Mouse (Mus musculus) forebrain, postnatal 0 days (tissue): ENCODE results near the gene Shisa7. TPM values are rescaled to one million over a fixed set of nuclear protein-coding genes. Genes with fewer than 3 reads are reported as not detected.
"Not testable (repeated sequence)": the region's sequence is repeated elsewhere in the genome, so short reads cannot be mapped to it uniquely, and the experiment has no call there.

ENCODE experiments used
- ATAC-seq: fragments of 200-750 bp; cut with Nextera tagmentation; 2 replicates; pipeline ENCODE4 v1.8.0; 2017; ENCODE audit warnings: mild to moderate bottlenecking, moderate library complexity
- DNase-seq: peaks from one replicate; pipeline ENCODE4 v3.0.0-alpha.2; 2015
- H3K27ac ChIP-seq: fragments of 300-500 bp; sonication (generic); 2 replicates; pipeline ENCODE4 v1.5.1; 2014; ENCODE audit warnings: low read depth, mild to moderate bottlenecking, antibody characterized with exemption, low read length, moderate library complexity, mixed read lengths
- H3K27me3 ChIP-seq: fragments of 300-500 bp; sonication (generic); 2 replicates; pipeline ENCODE4 v1.6.1; 2014; ENCODE audit warnings: mild to moderate bottlenecking, low read length, mixed read lengths; ENCODE audit not compliant: insufficient read depth
- H3K36me3 ChIP-seq: fragments of 300-500 bp; sonication (generic); 2 replicates; pipeline ENCODE4 v1.6.1; 2014; ENCODE audit warnings: mild to moderate bottlenecking, moderate library complexity; ENCODE audit not compliant: insufficient read depth
- H3K4me1 ChIP-seq: fragments of 300-500 bp; sonication (generic); 2 replicates; pipeline ENCODE4 v1.6.1; 2014; ENCODE audit warnings: antibody characterized with exemption; ENCODE audit not compliant: insufficient read depth
- H3K4me2 ChIP-seq: fragments of 300-500 bp; sonication (generic); 2 replicates; pipeline ENCODE4 v1.6.1; 2014; ENCODE audit warnings: low read depth, mild to moderate bottlenecking, moderate library complexity
- H3K4me3 ChIP-seq: fragments of 300-500 bp; sonication (generic); 2 replicates; pipeline ENCODE4 v1.5.1; 2014; ENCODE audit warnings: low read depth, low read length, mixed read lengths
- H3K9ac ChIP-seq: fragments of 300-500 bp; sonication (generic); 2 replicates; pipeline ENCODE4 v1.6.1; 2014; ENCODE audit warnings: mild to moderate bottlenecking
- H3K9me3 ChIP-seq: fragments of 300-500 bp; sonication (generic); 2 replicates; pipeline ENCODE4 v1.6.1; 2016; ENCODE audit warnings: low read length
- CTCF ChIP-seq: sonication (generic); IDR thresholded peaks from 2 replicates; pipeline ENCODE4 v1.5.1; 2016; ENCODE audit warnings: antibody characterized with exemption, control low read depth, low read depth
- WGBS: fragments of 180-500 bp; shearing (Covaris S2); extraction: QIAGEN DNeasy Blood & Tissue Kit; methylation state at CpG from one replicate; pipeline ENCODE4 v1.1.7; 2014; 5-methylcytosine and 5-hydroxymethylcytosine counted together
- polyA plus RNA-seq: library from polyadenylated mRNA; unstranded; fragments of >200 nt; fragmentation: Nextera tagmentation; extraction: Ambion mirVana; gene quantifications from 2 replicates; pipeline ENCODE4 v1.2.1, GENCODE M21; 2015
- total RNA-seq: library from RNA; depleted of rRNA; stranded (reverse); fragments of >200 nt; gene quantifications from 2 replicates; pipeline ENCODE4 v1.2.3, GENCODE M21; 2014

The Shisa7 gene
- total and polyA plus RNA-seq, 2 experiments from 2014 or later = 9.4 to 66.6 TPM

GRCm38 (mm10) chr7:4835631-4836327 is 8.7 kb downstream of the Shisa7 start:
- Histone ChIP-seq H3K4me2 (peak overlapping the region; percentile 83), H3K4me3 (peak overlapping the region; percentile 58), H3K36me3 (peaks cover 7% of the 10 kb centered on the region; the same call in 1 of the 2 replicates), H3K27me3 (no peaks in the 10 kb centered on the region), H3K9me3 (no peaks in the 10 kb centered on the region), H3K9ac (peak overlapping the region; percentile 73), H3K27ac (peak overlapping the region; percentile 73), H3K4me1 (0 out of 2 replicates have a peak, but pooled peaks cover 6% of the 10 kb centered on the region)
- ATAC-seq (no peak; the same call in 1 of the 2 replicates), DNase-seq (no peak)
- no peak for TF ChIP-seq CTCF
- WGBS = 7% methylated on average over 34 of the region's 34 CpGs

- Histone ChIP-seq H3K4me1 (0 out of 2 replicates have a peak, but pooled peaks cover 4% of the 10 kb centered on the region), H3K36me3 (peaks cover 34% of the 10 kb centered on the region), H3K9me3 (no peaks in the 10 kb centered on the region), H3K9ac (no peak overlapping the region), H3K4me3 (no peak overlapping the region), H3K27ac (no peak overlapping the region), H3K27me3 (no peaks in the 10 kb centered on the region), H3K4me2 (no peak overlapping the region)
- WGBS = 16% methylated on average over 12 of the region's 12 CpGs
- no peak for DNase-seq
- ATAC-seq = no peak
- no peak for TF ChIP-seq CTCF
These were observed 14.0 kb downstream of the Shisa7 start for GRCm38 (mm10) chr7:4830476-4830875.

- no peaks in the 10 kb centered on the region for H3K27me3 ChIP-seq
- no peaks in the 10 kb centered on the region for H3K9me3 ChIP-seq
- no peak for DNase-seq
- H3K27ac ChIP-seq = no peak overlapping the region
- H3K4me3 ChIP-seq = no peak overlapping the region
- no peak overlapping the region for H3K9ac ChIP-seq
- TF ChIP-seq CTCF = no peak
- no peak for ATAC-seq
- H3K4me2 ChIP-seq = no peak overlapping the region
- H3K36me3 ChIP-seq = peaks cover 30% of the 10 kb centered on the region
- 57% methylated on average over 4 of the region's 4 CpGs for WGBS
- H3K4me1 ChIP-seq = no peaks in the 10 kb centered on the region
These were observed 19.1 kb downstream of the Shisa7 start for GRCm38 (mm10) chr7:4825365-4825764.

- no peak for TF ChIP-seq CTCF
- Histone ChIP-seq H3K27ac (0 out of 2 replicates have a peak overlapping the region, but pooled peaks have one; percentile 15), H3K4me1 (no peaks in the 10 kb centered on the region), H3K9ac (no peak overlapping the region), H3K4me2 (no peak overlapping the region), H3K36me3 (peaks cover 4% of the 10 kb centered on the region; the same call in 1 of the 2 replicates), H3K9me3 (no peaks in the 10 kb centered on the region), H3K4me3 (no peak overlapping the region), H3K27me3 (no peaks in the 10 kb centered on the region)
- DNase-seq (no peak), ATAC-seq (peak; percentile 34; the same call in 1 of the 2 replicates)
- 77% methylated on average over 6 of the region's 6 CpGs for WGBS
These were observed 22.2 kb downstream of the Shisa7 start for GRCm38 (mm10) chr7:4822162-4822907.

- Histone ChIP-seq H3K4me1 (no peaks in the 10 kb centered on the region), H3K27me3 (no peaks in the 10 kb centered on the region), H3K4me2 (no peak overlapping the region), H3K9me3 (no peaks in the 10 kb centered on the region), H3K9ac (no peak overlapping the region), H3K27ac (0 out of 2 replicates have a peak overlapping the region, but pooled peaks have one; percentile 16), H3K4me3 (no peak overlapping the region), H3K36me3 (peaks cover 4% of the 10 kb centered on the region; the same call in 1 of the 2 replicates)
- no peak for TF ChIP-seq CTCF
- 53% methylated on average over 4 of the region's 4 CpGs for WGBS
- DNase-seq (peak; percentile 25), ATAC-seq (peak; percentile 63)
These were observed 22.8 kb downstream of the Shisa7 start for GRCm38 (mm10) chr7:4821690-4822089.

GRCm38 (mm10) chr7:4820925-4821324 is 23.6 kb downstream of the Shisa7 start:
- not testable (repeated sequence) for DNase-seq, H3K4me1 ChIP-seq, H3K4me3 ChIP-seq, H3K9me3 ChIP-seq, H3K36me3 ChIP-seq, ATAC-seq, H3K9ac ChIP-seq, H3K27ac ChIP-seq, H3K27me3 ChIP-seq, H3K4me2 ChIP-seq
- WGBS = 86% methylated on average over 7 of the region's 7 CpGs

GRCm38 (mm10) chr7:4816559-4816958 is 27.9 kb downstream of the Shisa7 start:
- ATAC-seq (no peak), DNase-seq (no peak)
- 0 out of 2 replicates have a peak, but pooled peaks cover 2% of the 10 kb centered on the region for H3K4me1 ChIP-seq
- no peak overlapping the region for H3K4me3 ChIP-seq
- H3K27ac ChIP-seq = no peak overlapping the region
- TF ChIP-seq CTCF = no peak
- H3K4me2 ChIP-seq = no peak overlapping the region
- no peaks in the 10 kb centered on the region for H3K9me3 ChIP-seq
- no peak overlapping the region for H3K9ac ChIP-seq
- no peaks in the 10 kb centered on the region for H3K36me3 ChIP-seq
- no peaks in the 10 kb centered on the region for H3K27me3 ChIP-seq
